Mouse (Mus musculus): ENCODE measurements around the gene Gadl1.

- no peak for TF ChIP-seq EP300 (IDR thresholded peaks at IDR 0.05; ENCODE audit: insufficient read depth, low read depth, low read length)
- TF ChIP-seq CTCF (IDR thresholded peaks at IDR 0.05; ENCODE audit: low read depth, low read length) = no peak
Observed at GRCm38 (mm10) chr9:116085999-116086398, 176.7 kb downstream of the Gadl1 start.
